28 mouse cellular contexts compared by ENCODE assay signal in genomic region chr8:89089916-89090315, GRCm38 (mm10). TPM values are rescaled to one million over a fixed set of nuclear protein-coding genes. Genes with fewer than 3 reads are reported as not detected.
DNase-seq lines count a peak whose midpoint lies in the region; ATAC-seq and TF ChIP-seq lines count a peak whose summit lies in the region.
"Had no signal": no experiment of that assay in that cellular context is flagged by ENCODE, and none has a peak within 500 bp of the region (broad histone marks: within the 10 kb centered on the region; RNA-seq: fewer than 3 reads in every experiment).

No protein-coding gene starts in this region.

- no peak overlapping the region for H3K9ac ChIP-seq in kidney, embryonic 14.5 days (ENCODE audit: low read depth, low read length)
- no peak overlapping the region for H3K9ac ChIP-seq in kidney, postnatal 0 days (ENCODE audit: low read depth, low read length)
- no peak overlapping the region for H3K9ac ChIP-seq in midbrain, embryonic 11.5 days (ENCODE audit: low read length)
- no peak overlapping the region for H3K9ac ChIP-seq in midbrain, postnatal 0 days (replicated peaks; ENCODE audit: low read length, poor library complexity, severe bottlenecking)
- no peak overlapping the region for H3K9ac ChIP-seq in stomach, postnatal 0 days (ENCODE audit: low read length)
- H3K9ac ChIP-seq: forebrain, embryonic 13.5 days; hindbrain, embryonic 13.5 days had no signal

- H3K4me2 ChIP-seq in kidney, embryonic 14.5 days (replicated peaks; ENCODE audit: low read depth, low read length), result no peak overlapping the region
- no peak overlapping the region for H3K4me2 ChIP-seq in kidney, postnatal 0 days (ENCODE audit: low read length)
- no peak overlapping the region for H3K4me2 ChIP-seq in midbrain, embryonic 11.5 days
- H3K4me2 ChIP-seq in midbrain, postnatal 0 days (ENCODE audit: low read depth, low read length, poor library complexity, severe bottlenecking), result no peak overlapping the region
- H3K4me2 ChIP-seq in stomach, postnatal 0 days (replicated peaks; ENCODE audit: low read depth), result no peak overlapping the region
- H3K4me2 ChIP-seq: forebrain, embryonic 13.5 days; heart, embryonic 11.5 days; hindbrain, embryonic 13.5 days had no signal

- no peaks in the 10 kb centered on the region for H3K36me3 ChIP-seq in kidney, embryonic 14.5 days (ENCODE audit: control insufficient read depth, insufficient read depth, low read length)
- no peaks in the 10 kb centered on the region for H3K36me3 ChIP-seq in kidney, adult 2 months (ENCODE audit: control insufficient read depth, insufficient read depth, low read length)
- H3K36me3 ChIP-seq in kidney, postnatal 0 days (ENCODE audit: insufficient read depth, low read length), result no peaks in the 10 kb centered on the region
- no peaks in the 10 kb centered on the region for H3K36me3 ChIP-seq in midbrain, embryonic 11.5 days (ENCODE audit: control insufficient read depth, insufficient read depth, low read length)
- no peaks in the 10 kb centered on the region for H3K36me3 ChIP-seq in midbrain, postnatal 0 days (ENCODE audit: insufficient read depth, low read length)
- H3K36me3 ChIP-seq in stomach, postnatal 0 days (ENCODE audit: control insufficient read depth, insufficient read depth, low read length), result no peaks in the 10 kb centered on the region
- H3K36me3 ChIP-seq: forebrain, embryonic 10.5 days; hindbrain, embryonic 10.5 days; hindbrain, embryonic 13.5 days had no signal

- TF ChIP-seq CTCF in kidney, adult 2 months (conservative IDR thresholded peaks at IDR 0.05; ENCODE audit: insufficient read depth, insufficient read length, low read depth, low read length), result no peak
- no peak for TF ChIP-seq CTCF in kidney, postnatal 0 days (IDR thresholded peaks at IDR 0.05; ENCODE audit: low read depth)
- TF ChIP-seq CTCF in midbrain, postnatal 0 days (IDR thresholded peaks at IDR 0.05), result no peak
- TF ChIP-seq CTCF in stomach, postnatal 0 days (IDR thresholded peaks at IDR 0.05; ENCODE audit: low read depth), result no peak

- no peaks in the 10 kb centered on the region for H3K9me3 ChIP-seq in kidney, embryonic 14.5 days (ENCODE audit: control insufficient read depth, low read length)
- H3K9me3 ChIP-seq in kidney, postnatal 0 days (replicated peaks; ENCODE audit: low read length), result no peaks in the 10 kb centered on the region
- no peaks in the 10 kb centered on the region for H3K9me3 ChIP-seq in midbrain, embryonic 11.5 days (ENCODE audit: control insufficient read depth, low read length)
- no peaks in the 10 kb centered on the region for H3K9me3 ChIP-seq in midbrain, postnatal 0 days (ENCODE audit: low read length)
- H3K9me3 ChIP-seq in stomach, postnatal 0 days (ENCODE audit: control insufficient read depth, low read length), result no peaks in the 10 kb centered on the region
- H3K9me3 ChIP-seq: forebrain, embryonic 10.5 days; hindbrain, embryonic 10.5 days; hindbrain, embryonic 13.5 days had no signal

- ATAC-seq in kidney, embryonic 14.5 days (ENCODE audit: low FRiP score, low TSS enrichment), result peak; percentile 69
- 0 out of 2 replicates have a peak, but pooled peaks have one; percentile 29 for ATAC-seq in kidney, postnatal 0 days (replicated peaks; ENCODE audit: low FRiP score, low read depth)
- ATAC-seq in midbrain, embryonic 11.5 days (ENCODE audit: low FRiP score), result no peak
- no peak for ATAC-seq in midbrain, postnatal 0 days (ENCODE audit: low FRiP score)
- ATAC-seq in stomach, postnatal 0 days (ENCODE audit: low FRiP score, low TSS enrichment), result no peak
- ATAC-seq: CD4-positive, CD25-positive, alpha-beta regulatory T cell, adult 4 months; forebrain, embryonic 13.5 days; forebrain, embryonic 16.5 days had no signal

- H3K4me3 ChIP-seq in kidney, embryonic 14.5 days (ENCODE audit: low read length), result no peak overlapping the region
- H3K4me3 ChIP-seq in kidney, adult 2 months (ENCODE audit: insufficient read depth, low read depth, low read length), result no peak overlapping the region
- no peak overlapping the region for H3K4me3 ChIP-seq in kidney, postnatal 0 days (replicated peaks; ENCODE audit: low read depth, low read length)
- H3K4me3 ChIP-seq in midbrain, embryonic 11.5 days (ENCODE audit: low read depth, low read length), result no peak overlapping the region
- no peak overlapping the region for H3K4me3 ChIP-seq in midbrain, postnatal 0 days (ENCODE audit: low read depth, low read length)
- no peak overlapping the region for H3K4me3 ChIP-seq in stomach, postnatal 0 days (ENCODE audit: low read depth, low read length)
- H3K4me3 ChIP-seq: forebrain, embryonic 10.5 days; forebrain, embryonic 13.5 days; hindbrain, embryonic 10.5 days; hindbrain, embryonic 13.5 days had no signal

- no peak for TF ChIP-seq EP300 in stomach, postnatal 0 days (optimal IDR thresholded peaks at IDR 0.05)

- H3K27ac ChIP-seq in kidney, embryonic 14.5 days (ENCODE audit: low read depth, low read length), result no peak overlapping the region
- H3K27ac ChIP-seq in kidney, adult 2 months (ENCODE audit: insufficient read depth, low read depth, low read length), result no peak overlapping the region
- no peak overlapping the region for H3K27ac ChIP-seq in kidney, postnatal 0 days
- H3K27ac ChIP-seq in midbrain, embryonic 11.5 days (ENCODE audit: low read depth, low read length), result no peak overlapping the region
- no peak overlapping the region for H3K27ac ChIP-seq in midbrain, postnatal 0 days (ENCODE audit: low read depth, low read length)
- H3K27ac ChIP-seq in stomach, postnatal 0 days (replicated peaks), result no peak overlapping the region
- H3K27ac ChIP-seq: forebrain, embryonic 10.5 days; forebrain, embryonic 13.5 days; hindbrain, embryonic 10.5 days; hindbrain, embryonic 13.5 days had no signal

- TF ChIP-seq POLR2A in kidney, adult 2 months (IDR thresholded peaks at IDR 0.05; ENCODE audit: low read depth, low read length), result no peak

- 19% methylated on average over 5 of the region's 5 CpGs for WGBS in kidney, embryonic 14.5 days
- WGBS in kidney, adult 2 months, result 49% methylated on average over 5 of the region's 5 CpGs
- 22% methylated on average over 5 of the region's 5 CpGs for WGBS in kidney, postnatal 0 days
- WGBS in midbrain, embryonic 11.5 days, result 28% methylated on average over 5 of the region's 5 CpGs
- WGBS in midbrain, postnatal 0 days, result 49% methylated on average over 5 of the region's 5 CpGs
- WGBS in stomach, postnatal 0 days, result 43% methylated on average over 5 of the region's 5 CpGs

- no peak for DNase-seq in kidney, adult 2 months
- no peak for DNase-seq in kidney, postnatal 0 days (ENCODE audit: low spot score)
- DNase-seq in kidney, postnatal 36 days, result no peak
- peak; percentile 75 for DNase-seq in midbrain, embryonic 11.5 days (ENCODE audit: low spot score, missing footprints)
- no peak for DNase-seq in midbrain, postnatal 0 days (ENCODE audit: low spot score)
- DNase-seq in stomach, postnatal 0 days (ENCODE audit: low spot score), result peak; percentile 7
- no peak for DNase-seq in thymus, postnatal 36 days
- DNase-seq: adrenal gland, adult 2 months; adrenal gland, postnatal 14 days; cerebellum, adult 11 months; cerebellum, adult 2 months; cerebellum, adult 9-11 months; cerebellum, postnatal 25 days; gastrocnemius, postnatal 10 days; gastrocnemius, postnatal 36 days had no signal

- no peaks in the 10 kb centered on the region for H3K4me1 ChIP-seq in kidney, embryonic 14.5 days (ENCODE audit: control insufficient read depth, insufficient read depth, low read length)
- no peaks in the 10 kb centered on the region for H3K4me1 ChIP-seq in kidney, adult 2 months (ENCODE audit: control insufficient read depth, insufficient read depth, low read length)
- no peaks in the 10 kb centered on the region for H3K4me1 ChIP-seq in kidney, postnatal 0 days (replicated peaks; ENCODE audit: insufficient read depth, low read length)
- peaks cover 5% of the 10 kb centered on the region; the same call in 1 of the 2 replicates for H3K4me1 ChIP-seq in midbrain, embryonic 11.5 days (ENCODE audit: control insufficient read depth, insufficient read depth, low read length)
- H3K4me1 ChIP-seq in midbrain, postnatal 0 days (ENCODE audit: insufficient read depth, low read length), result no peaks in the 10 kb centered on the region
- H3K4me1 ChIP-seq in stomach, postnatal 0 days (replicated peaks; ENCODE audit: control insufficient read depth, insufficient read depth), result no peaks in the 10 kb centered on the region

- H3K27me3 ChIP-seq in kidney, embryonic 14.5 days (ENCODE audit: control insufficient read depth, insufficient read depth, low read length), result no peaks in the 10 kb centered on the region
- H3K27me3 ChIP-seq in kidney, adult 2 months (replicated peaks; ENCODE audit: control insufficient read depth, insufficient read depth, low read length), result no peaks in the 10 kb centered on the region
- no peaks in the 10 kb centered on the region for H3K27me3 ChIP-seq in kidney, postnatal 0 days (ENCODE audit: insufficient read depth, low read length)
- no peaks in the 10 kb centered on the region for H3K27me3 ChIP-seq in midbrain, embryonic 11.5 days (ENCODE audit: control insufficient read depth, insufficient read depth, low read length)
- H3K27me3 ChIP-seq in midbrain, postnatal 0 days (ENCODE audit: insufficient read depth, low read length), result no peaks in the 10 kb centered on the region
- H3K27me3 ChIP-seq in stomach, postnatal 0 days (ENCODE audit: control insufficient read depth, insufficient read depth, low read length), result no peaks in the 10 kb centered on the region
- H3K27me3 ChIP-seq: forebrain, embryonic 13.5 days; hindbrain, embryonic 13.5 days had no signal

RNA-seq across cellular contexts. Expression of gene Sall1, which starts 46.0 kb away (rescaled TPM):
- 44.4 and 64.6 TPM in 2 replicates for polyA plus RNA-seq in kidney, embryonic 14.5 days (2014; fragmentation: Nextera tagmentation; extraction: Ambion mirVana)
- polyA plus RNA-seq in kidney, adult 2 months (2012; rRNA removed), result 26.0 and 34.0 TPM in 2 replicates
- 24.6 and 25.6 TPM in 2 replicates for polyA plus RNA-seq in kidney, postnatal 0 days (2015; fragmentation: Nextera tagmentation; extraction: Ambion mirVana)
- 17.0 and 17.1 TPM in 2 replicates for polyA plus RNA-seq in midbrain, embryonic 11.5 days (2014; fragmentation: Nextera tagmentation; extraction: Ambion mirVana)
- total RNA-seq in midbrain, postnatal 0 days (2014; rRNA removed), result 8.2 and 8.7 TPM in 2 replicates
- 3.1 and 3.8 TPM in 2 replicates for polyA plus RNA-seq in midbrain, postnatal 0 days (2015; fragmentation: Nextera tagmentation; extraction: Ambion mirVana)
- polyA plus RNA-seq in stomach, postnatal 0 days (2015; fragmentation: Nextera tagmentation; extraction: Ambion mirVana), result 0.76 and 0.83 TPM in 2 replicates
- total RNA-seq: common myeloid progenitor, adult 5-6 weeks; gastrocnemius, adult 18-20 months; gastrocnemius, postnatal 36 days; granulocyte monocyte progenitor cell, adult 5-6 weeks; MEL had no signal
- polyA plus RNA-seq: adrenal gland, adult 2 months; C2C12; CD4-positive, CD25-positive, alpha-beta regulatory T cell, adult 4 months had no signal

Comparison
In these comparisons a context has a peak if more than half of its experiments do, and no peak if none do; other contexts are left out.
1. DNase-seq: peak in midbrain, embryonic 11.5 days (single experiment) and stomach, postnatal 0 days (single experiment); none in kidney, adult 2 months (single experiment), kidney, postnatal 0 days (single experiment), kidney, postnatal 36 days (0 of 2), midbrain, postnatal 0 days (single experiment) and thymus, postnatal 36 days (0 of 2).
2. ATAC-seq: peak in kidney, embryonic 14.5 days (single experiment) and kidney, postnatal 0 days (single experiment); none in midbrain, embryonic 11.5 days (single experiment), midbrain, postnatal 0 days (single experiment) and stomach, postnatal 0 days (single experiment).